Mouse (Mus musculus): ENCODE measurements around the gene Cit. TPM values are rescaled to one million over a fixed set of nuclear protein-coding genes. Genes with fewer than 3 reads are reported as not detected.
A peak's percentile ranks its signal among the peaks of the same experiment; 100 is the strongest.

Cit gene
- total and polyA plus RNA-seq, 3 experiments: 44.1 to 126 (median 69.8) TPM

GRCm38 (mm10) chr5:115991717-115992116 lies 146.6 kb downstream of the Cit start:
- H3K9me3 ChIP-seq (replicated peaks): no peaks in the 10 kb centered on the region; the same call in 1 of the 2 replicates
- no peak for TF ChIP-seq CTCF (IDR thresholded peaks at IDR 0.05; ENCODE audit: low read depth, low read length)
- no peaks in the 10 kb centered on the region; the same call in 1 of the 2 replicates for H3K4me1 ChIP-seq (ENCODE audit: insufficient read depth, low read depth, low read length)
- peaks cover 95% of the 10 kb centered on the region for H3K36me3 ChIP-seq (replicated peaks)
- ATAC-seq (ENCODE audit: extremely low read depth, insufficient number of reproducible peaks, low FRiP score, poor library complexity, severe bottlenecking) (no peak), DNase-seq (ENCODE audit: low spot score) (no peak)
- no peaks in the 10 kb centered on the region for H3K27me3 ChIP-seq (ENCODE audit: insufficient read depth, low read length)
- no peak overlapping the region for H3K4me3 ChIP-seq (ENCODE audit: low read depth, low read length)

- Histone ChIP-seq H3K9me3 (replicated peaks) (no peaks in the 10 kb centered on the region; the same call in 1 of the 2 replicates), H3K4me1 (ENCODE audit: insufficient read depth, low read depth, low read length) (no peaks in the 10 kb centered on the region), H3K36me3 (replicated peaks) (peaks cover 92% of the 10 kb centered on the region), H3K4me3 (ENCODE audit: low read depth, low read length) (no peak overlapping the region), H3K27me3 (ENCODE audit: insufficient read depth, low read length) (no peaks in the 10 kb centered on the region)
- ATAC-seq (ENCODE audit: extremely low read depth, insufficient number of reproducible peaks, low FRiP score, poor library complexity, severe bottlenecking) (no peak), DNase-seq (ENCODE audit: low spot score) (no peak)
- TF ChIP-seq GATA2 (IDR thresholded peaks at IDR 0.05; ENCODE audit: borderline replicate concordance, low read depth, low read length): no peak
These were observed 149.0 kb downstream of the Cit start for GRCm38 (mm10) chr5:115994101-115994500.

GRCm38 (mm10) chr5:115997376-115997775 lies 152.3 kb downstream of the Cit start:
- Histone ChIP-seq H3K4me3 (ENCODE audit: low read depth, low read length) (no peak overlapping the region), H3K9me3 (replicated peaks) (no peaks in the 10 kb centered on the region; the same call in 1 of the 2 replicates), H3K36me3 (replicated peaks) (peaks cover 89% of the 10 kb centered on the region), H3K4me1 (ENCODE audit: insufficient read depth, low read depth, low read length) (no peaks in the 10 kb centered on the region), H3K27me3 (ENCODE audit: insufficient read depth, low read length) (no peaks in the 10 kb centered on the region)
- no peak for ATAC-seq (ENCODE audit: extremely low read depth, insufficient number of reproducible peaks, low FRiP score, poor library complexity, severe bottlenecking)
- no peak for DNase-seq (ENCODE audit: low spot score)
- TF ChIP-seq POLR2AphosphoS5 (IDR thresholded peaks at IDR 0.05; ENCODE audit: insufficient replicate concordance, low read depth, low read length): no peak
- no peak for TF ChIP-seq TAL1 (conservative IDR thresholded peaks at IDR 0.05; ENCODE audit: low read depth, low read length)

DNA sequence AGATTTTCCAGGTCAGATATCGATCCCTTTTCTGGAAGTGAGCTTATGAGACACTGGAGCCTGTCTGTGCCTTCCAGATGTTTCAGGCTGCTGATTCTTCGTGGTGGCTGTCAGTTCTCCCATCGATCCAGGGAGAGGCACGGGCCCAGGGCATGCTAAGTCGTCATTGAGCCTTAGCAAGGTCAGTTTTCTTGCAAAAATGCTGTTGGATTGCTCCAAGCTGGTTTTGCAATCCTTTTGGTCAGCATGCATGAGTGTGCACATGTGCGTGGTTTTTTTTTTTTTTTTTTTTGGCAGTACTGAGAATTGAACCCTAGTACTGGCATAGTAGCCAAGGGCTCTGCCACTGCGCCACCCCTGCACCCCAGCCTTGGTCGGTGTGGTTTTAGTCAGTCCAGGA lies 158.1 kb downstream of the Cit start:
- TF ChIP-seq TAL1 (conservative IDR thresholded peaks at IDR 0.05; ENCODE audit: low read depth, low read length) (no peak), POLR2AphosphoS5 (IDR thresholded peaks at IDR 0.05; ENCODE audit: insufficient replicate concordance, low read depth, low read length) (no peak), GATA2 (IDR thresholded peaks at IDR 0.05; ENCODE audit: borderline replicate concordance, low read depth, low read length) (no peak)
- no peak for ATAC-seq (ENCODE audit: extremely low read depth, insufficient number of reproducible peaks, low FRiP score, poor library complexity, severe bottlenecking)
- peaks cover 91% of the 10 kb centered on the region for H3K36me3 ChIP-seq (replicated peaks)

DNA sequence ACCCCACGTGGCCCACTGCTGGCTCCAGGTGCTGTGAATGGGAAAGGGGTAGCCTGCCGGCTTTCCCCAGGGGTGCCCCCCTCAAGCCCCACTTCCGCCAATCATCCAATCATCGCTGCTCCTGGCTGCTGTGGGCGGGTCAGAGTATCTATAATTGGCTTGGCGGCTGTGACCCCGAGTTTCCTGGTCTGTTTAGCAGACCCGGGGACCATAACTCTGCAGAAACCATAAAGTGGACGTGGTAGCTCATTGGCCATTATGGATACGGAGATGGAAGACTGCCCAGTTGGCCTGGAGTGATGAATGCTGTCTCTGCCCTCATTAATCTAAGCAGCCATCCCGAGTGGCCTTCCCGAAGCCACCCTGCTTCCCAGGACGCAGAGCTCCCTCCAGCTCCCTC lies 158.7 kb downstream of the Cit start:
- H3K9me3 ChIP-seq (replicated peaks): no peaks in the 10 kb centered on the region
- TF ChIP-seq TAL1 (conservative IDR thresholded peaks at IDR 0.05; ENCODE audit: low read depth, low read length): no peak
- no peak for TF ChIP-seq GATA1 (IDR thresholded peaks at IDR 0.05; ENCODE audit: borderline replicate concordance, low read length)
- no peak for TF ChIP-seq POLR2AphosphoS5 (IDR thresholded peaks at IDR 0.05; ENCODE audit: insufficient replicate concordance, low read depth, low read length)
- no peak overlapping the region for H3K4me3 ChIP-seq (ENCODE audit: low read depth, low read length)
- ATAC-seq (ENCODE audit: extremely low read depth, insufficient number of reproducible peaks, low FRiP score, poor library complexity, severe bottlenecking) (no peak), DNase-seq (ENCODE audit: low spot score) (no peak)
- H3K36me3 ChIP-seq (replicated peaks): peaks cover 88% of the 10 kb centered on the region
- H3K27me3 ChIP-seq (ENCODE audit: insufficient read depth, low read length): no peaks in the 10 kb centered on the region
- H3K4me1 ChIP-seq (ENCODE audit: insufficient read depth, low read depth, low read length): peaks cover 25% of the 10 kb centered on the region

More for the DNA sequence above, 158.1 kb downstream of the Cit start:
- Histone ChIP-seq H3K9me3 (replicated peaks) (no peaks in the 10 kb centered on the region), H3K27me3 (ENCODE audit: insufficient read depth, low read length) (no peaks in the 10 kb centered on the region), H3K4me3 (ENCODE audit: low read depth, low read length) (no peak overlapping the region), H3K4me1 (ENCODE audit: insufficient read depth, low read depth, low read length) (peaks cover 25% of the 10 kb centered on the region)
- DNase-seq (ENCODE audit: low spot score): no peak

DNA sequence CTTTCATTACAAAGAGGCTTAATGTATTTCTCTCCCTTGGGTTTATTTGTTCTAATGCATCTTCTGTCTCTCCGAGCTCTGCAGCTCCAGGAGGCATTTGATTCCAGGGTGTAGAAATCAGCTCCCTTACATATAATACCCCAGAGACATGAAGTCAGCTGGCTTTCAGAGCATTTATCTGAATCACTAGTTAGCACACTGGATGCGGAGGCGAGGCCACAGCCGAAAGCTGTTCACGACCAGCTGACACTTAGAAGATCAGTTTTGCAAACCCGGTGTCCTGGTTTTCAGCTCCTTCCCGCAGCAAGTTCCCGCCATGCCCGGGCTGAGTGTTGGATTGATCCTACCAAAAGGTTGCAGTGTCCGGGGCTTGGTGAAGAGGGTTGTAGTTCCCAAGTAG lies 159.2 kb downstream of the Cit start:
- H3K36me3 ChIP-seq (replicated peaks): peaks cover 88% of the 10 kb centered on the region
- ATAC-seq (ENCODE audit: extremely low read depth, insufficient number of reproducible peaks, low FRiP score, poor library complexity, severe bottlenecking): no peak
- TF ChIP-seq GATA1 (IDR thresholded peaks at IDR 0.05; ENCODE audit: borderline replicate concordance, low read length) (no peak), POLR2AphosphoS5 (IDR thresholded peaks at IDR 0.05; ENCODE audit: insufficient replicate concordance, low read depth, low read length) (no peak), TAL1 (conservative IDR thresholded peaks at IDR 0.05; ENCODE audit: low read depth, low read length) (no peak), CTCF (IDR thresholded peaks at IDR 0.05; ENCODE audit: low read depth, low read length) (no peak), GATA2 (IDR thresholded peaks at IDR 0.05; ENCODE audit: borderline replicate concordance, low read depth, low read length) (no peak)

GRCm38 (mm10) chr5:116006324-116007099 lies 161.4 kb downstream of the Cit start:
- no peak; the same call in 1 of the 2 replicates for ATAC-seq (ENCODE audit: extremely low read depth, insufficient number of reproducible peaks, low FRiP score, poor library complexity, severe bottlenecking)
- DNase-seq (ENCODE audit: low spot score): peak; percentile 63
- Histone ChIP-seq H3K9me3 (replicated peaks) (no peaks in the 10 kb centered on the region), H3K4me3 (ENCODE audit: low read depth, low read length) (no peak overlapping the region), H3K36me3 (replicated peaks) (peaks cover 75% of the 10 kb centered on the region), H3K27me3 (ENCODE audit: insufficient read depth, low read length) (no peaks in the 10 kb centered on the region), H3K4me1 (ENCODE audit: insufficient read depth, low read depth, low read length) (peaks cover 27% of the 10 kb centered on the region)
- TF ChIP-seq GATA2 (IDR thresholded peaks at IDR 0.05; ENCODE audit: borderline replicate concordance, low read depth, low read length): no peak
- TF ChIP-seq TAL1 (conservative IDR thresholded peaks at IDR 0.05; ENCODE audit: low read depth, low read length): no peak
- TF ChIP-seq GATA1 (IDR thresholded peaks at IDR 0.05; ENCODE audit: borderline replicate concordance, low read length): no peak
- TF ChIP-seq POLR2AphosphoS5 (IDR thresholded peaks at IDR 0.05; ENCODE audit: insufficient replicate concordance, low read depth, low read length): no peak
- TF ChIP-seq CTCF (IDR thresholded peaks at IDR 0.05; ENCODE audit: low read depth, low read length): peak; percentile 34; the same call in 1 of the 2 replicates

More for the DNA sequence above, 159.2 kb downstream of the Cit start:
- no peaks in the 10 kb centered on the region for H3K27me3 ChIP-seq (ENCODE audit: insufficient read depth, low read length)
- no peaks in the 10 kb centered on the region for H3K9me3 ChIP-seq (replicated peaks)
- H3K4me3 ChIP-seq (ENCODE audit: low read depth, low read length): no peak overlapping the region
- no peak for DNase-seq (ENCODE audit: low spot score)
- H3K4me1 ChIP-seq (ENCODE audit: insufficient read depth, low read depth, low read length): peaks cover 25% of the 10 kb centered on the region

All from G1E (cell line).